Mouse (Mus musculus) stomach, embryonic 14.5 days (tissue): Measurements from ENCODE around the gene Foxi1. TPM values are rescaled to one million over a fixed set of nuclear protein-coding genes. Genes with fewer than 3 reads are reported as not detected.

Experiments used
- ATAC-seq: fragments of 200-750 bp; cut with Nextera tagmentation; 2 replicates; pipeline ENCODE4 v1.8.0; 2017; ENCODE audit warnings: low read depth, moderate TSS enrichment; ENCODE audit not compliant: insufficient number of reproducible peaks, insufficient read depth, low FRiP score
- H3K27ac ChIP-seq: fragments of 300-500 bp; sonication (generic); 2 replicates; pipeline ENCODE4 v1.5.1; 2014; ENCODE audit warnings: mild to moderate bottlenecking, low read length, moderate library complexity, mixed read lengths
- H3K27me3 ChIP-seq: fragments of 300-500 bp; sonication (generic); 2 replicates; pipeline ENCODE4 v1.6.1; 2014; ENCODE audit warnings: low read length, control low read depth, mixed read lengths; ENCODE audit not compliant: control insufficient read depth, insufficient read depth
- H3K36me3 ChIP-seq: fragments of 300-500 bp; sonication (generic); 2 replicates; pipeline ENCODE4 v1.6.1; 2014; ENCODE audit warnings: mild to moderate bottlenecking, control low read depth, low read length, moderate library complexity, mixed read lengths; ENCODE audit not compliant: control insufficient read depth, insufficient read depth
- H3K4me1 ChIP-seq: fragments of 300-500 bp; sonication (generic); 2 replicates; pipeline ENCODE4 v1.6.1; 2014; ENCODE audit warnings: low read length, control low read depth, mixed read lengths; ENCODE audit not compliant: control insufficient read depth, insufficient read depth
- H3K4me2 ChIP-seq: fragments of 300-500 bp; sonication (generic); replicated peaks from 2 replicates; pipeline ENCODE4 v1.6.1; 2014; ENCODE audit warnings: low read depth, low read length, control low read depth
- H3K4me3 ChIP-seq: fragments of 300-500 bp; sonication (generic); 2 replicates; pipeline ENCODE4 v1.5.1; 2014; ENCODE audit warnings: low read depth, low read length, control low read depth
- H3K9ac ChIP-seq: fragments of 300-500 bp; sonication (generic); replicated peaks from 2 replicates; pipeline ENCODE4 v1.6.1; 2014; ENCODE audit warnings: low read depth, mild to moderate bottlenecking, control low read depth, low read length, moderate library complexity, mixed read lengths
- H3K9me3 ChIP-seq: fragments of 300-500 bp; sonication (generic); 2 replicates; pipeline ENCODE4 v1.6.1; 2016; ENCODE audit warnings: low read depth, low read length, control low read depth; ENCODE audit not compliant: control insufficient read depth
- WGBS: fragments of 180-500 bp; shearing (Covaris S2); extraction: QIAGEN DNeasy Blood & Tissue Kit; methylation state at CpG from one replicate; pipeline ENCODE4 v1.1.7; 2014; 5-methylcytosine and 5-hydroxymethylcytosine counted together
- polyA plus RNA-seq: library from polyadenylated mRNA; unstranded; fragments of >200 nt; fragmentation: Nextera tagmentation; extraction: Ambion mirVana; gene quantifications from 2 replicates; pipeline ENCODE4 v1.2.1, GENCODE M21; 2014

Gene Foxi1
- not detected in 2 replicates for polyA plus RNA-seq

DNA sequence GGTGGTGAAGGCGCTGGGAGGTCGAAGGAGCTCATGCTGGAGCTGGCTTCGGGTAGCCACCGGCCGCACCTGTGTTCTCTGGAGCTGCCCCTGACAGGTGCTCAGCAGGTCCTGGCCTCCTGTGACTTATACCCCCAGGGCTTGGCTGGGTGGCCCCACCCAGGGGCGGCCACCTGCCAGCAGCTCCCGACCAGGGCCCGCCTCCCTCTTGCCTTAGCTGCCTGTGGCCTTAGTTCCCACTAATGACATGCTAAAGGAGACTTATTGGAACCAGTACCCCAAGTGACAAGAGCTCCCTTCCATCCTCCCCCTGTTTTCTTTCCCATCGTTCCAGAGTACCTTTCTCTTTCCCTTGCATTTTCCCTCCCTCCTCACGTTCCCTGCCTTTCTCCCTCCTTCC, at the start of gene Foxi1:
TSS of gene Foxi1 (minus strand) at position 101 of the 400 bp plus-strand sequence.
- H3K9me3 ChIP-seq = no peaks in the 10 kb centered on the region
- no peaks in the 10 kb centered on the region for H3K4me1 ChIP-seq
- no peak within 1 kb of the TSS for H3K4me3 ChIP-seq
- 79% methylated on average over 10 of the region's 10 CpGs for WGBS
- no peak within 1 kb of the TSS for H3K9ac ChIP-seq
- no peak within 1 kb of the TSS for H3K27ac ChIP-seq
- H3K27me3 ChIP-seq = no peaks in the 10 kb centered on the region
- no peak for ATAC-seq
- no peaks in the 10 kb centered on the region for H3K36me3 ChIP-seq
- H3K4me2 ChIP-seq = no peak within 1 kb of the TSS

DNA sequence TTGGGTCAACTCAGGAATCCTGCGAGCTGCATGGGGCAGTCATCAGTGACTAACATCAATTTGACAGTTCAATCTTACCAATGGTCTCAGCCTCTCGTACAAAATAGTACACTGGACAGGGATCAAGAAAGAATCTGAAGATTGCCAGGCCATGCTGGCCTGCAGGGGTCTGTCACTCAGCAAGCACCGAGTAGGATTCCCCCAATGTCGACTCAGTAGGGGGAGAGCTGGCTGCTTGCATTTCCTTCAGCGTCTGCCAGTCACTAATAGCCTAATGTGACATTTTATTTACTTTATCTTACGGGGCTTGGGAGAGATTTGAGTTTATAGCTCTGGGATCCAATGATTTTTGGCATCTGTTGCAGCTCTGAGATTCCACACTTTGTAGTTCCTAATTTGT, 35.1 kb upstream of the Foxi1 start:
- ATAC-seq = no peak

DNA sequence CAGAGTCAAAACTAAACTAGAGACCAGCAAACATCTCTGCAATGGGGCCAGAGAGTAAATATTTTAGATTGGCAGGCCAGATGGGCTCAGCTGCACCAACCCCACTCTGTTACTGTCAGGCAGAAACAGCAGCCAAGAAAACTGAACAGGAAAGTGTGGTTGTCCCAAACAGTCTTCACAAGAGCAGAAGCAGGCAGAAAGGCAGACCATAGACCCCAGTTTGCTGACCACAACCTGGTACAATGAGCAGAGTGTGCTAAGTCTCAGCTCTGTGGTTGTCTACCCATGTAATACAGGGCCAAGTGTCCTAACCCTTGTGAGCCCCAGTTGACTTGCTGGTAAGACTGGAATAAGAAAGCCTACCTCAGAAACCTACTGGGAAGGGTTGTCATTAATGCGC, 32.4 kb upstream of the Foxi1 start:
- WGBS = 100% methylated on average over 1 of the region's 1 CpGs
- H3K9me3 ChIP-seq = peaks cover 4% of the 10 kb centered on the region; the same call in 1 of the 2 replicates
- H3K4me2 ChIP-seq = no peak overlapping the region
- no peak overlapping the region for H3K27ac ChIP-seq
- no peaks in the 10 kb centered on the region for H3K4me1 ChIP-seq
- no peaks in the 10 kb centered on the region for H3K27me3 ChIP-seq
- H3K4me3 ChIP-seq = no peak overlapping the region
- no peak overlapping the region for H3K9ac ChIP-seq
- ATAC-seq = no peak
- no peaks in the 10 kb centered on the region for H3K36me3 ChIP-seq

More for the DNA sequence above, 35.1 kb upstream of the Foxi1 start:
- Histone ChIP-seq H3K4me3 (no peak overlapping the region), H3K9me3 (peaks cover 4% of the 10 kb centered on the region; the same call in 1 of the 2 replicates), H3K36me3 (no peaks in the 10 kb centered on the region), H3K27ac (no peak overlapping the region), H3K4me1 (no peaks in the 10 kb centered on the region), H3K4me2 (no peak overlapping the region), H3K27me3 (no peaks in the 10 kb centered on the region), H3K9ac (no peak overlapping the region)
- 20% methylated on average over 6 of the region's 6 CpGs for WGBS

DNA sequence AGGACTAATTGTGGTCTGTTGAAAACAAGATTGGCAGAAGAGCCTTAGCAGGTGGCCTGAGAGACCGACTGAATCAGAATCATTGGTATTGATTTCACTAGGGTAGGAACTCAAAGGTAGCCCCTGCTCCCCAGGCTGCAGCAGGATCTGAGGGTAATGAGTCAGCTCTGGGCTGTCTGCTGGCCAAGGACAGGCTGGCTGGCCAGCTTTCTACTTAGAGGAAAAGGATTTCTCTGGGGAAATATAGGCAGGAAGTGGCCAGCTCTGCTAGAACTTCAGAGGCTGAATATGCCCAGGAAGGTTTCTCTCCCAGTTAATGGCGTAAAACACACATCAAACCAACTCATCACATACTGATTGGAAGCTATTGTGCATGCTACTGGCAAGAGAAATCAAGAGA, 31.8 kb upstream of the Foxi1 start:
- Histone ChIP-seq H3K4me2 (no peak overlapping the region), H3K36me3 (no peaks in the 10 kb centered on the region), H3K4me1 (no peaks in the 10 kb centered on the region), H3K9ac (no peak overlapping the region), H3K27me3 (no peaks in the 10 kb centered on the region), H3K9me3 (peaks cover 4% of the 10 kb centered on the region; the same call in 1 of the 2 replicates), H3K27ac (no peak overlapping the region), H3K4me3 (no peak overlapping the region)
- ATAC-seq = no peak
- WGBS = 82% methylated on average over 2 of the region's 2 CpGs

DNA sequence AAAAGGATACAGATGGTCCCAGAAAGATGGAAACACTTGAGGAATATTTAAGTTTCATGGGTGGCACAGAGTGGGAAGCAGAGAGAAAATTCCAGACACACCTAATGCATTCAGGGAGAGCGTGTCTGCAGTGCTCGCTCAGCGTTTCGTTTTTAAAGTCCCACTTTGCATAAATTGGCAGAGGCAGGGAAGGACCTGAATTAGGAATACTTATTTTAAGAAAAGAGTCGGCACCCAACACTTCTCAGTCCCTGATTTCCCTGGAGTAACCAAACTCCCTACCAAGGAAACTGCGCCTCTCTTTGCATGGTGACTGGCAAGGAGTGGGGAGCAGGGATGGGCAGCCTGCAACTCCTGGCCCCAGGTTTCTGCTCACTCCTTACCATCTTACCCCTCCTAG, 29.0 kb upstream of the Foxi1 start:
- no peak overlapping the region for H3K4me2 ChIP-seq
- 82% methylated on average over 6 of the region's 6 CpGs for WGBS
- H3K36me3 ChIP-seq = no peaks in the 10 kb centered on the region
- peaks cover 4% of the 10 kb centered on the region; the same call in 1 of the 2 replicates for H3K9me3 ChIP-seq
- H3K27ac ChIP-seq = no peak overlapping the region
- no peak overlapping the region for H3K9ac ChIP-seq
- no peak for ATAC-seq
- no peaks in the 10 kb centered on the region for H3K4me1 ChIP-seq
- no peaks in the 10 kb centered on the region for H3K27me3 ChIP-seq
- H3K4me3 ChIP-seq = no peak overlapping the region

DNA sequence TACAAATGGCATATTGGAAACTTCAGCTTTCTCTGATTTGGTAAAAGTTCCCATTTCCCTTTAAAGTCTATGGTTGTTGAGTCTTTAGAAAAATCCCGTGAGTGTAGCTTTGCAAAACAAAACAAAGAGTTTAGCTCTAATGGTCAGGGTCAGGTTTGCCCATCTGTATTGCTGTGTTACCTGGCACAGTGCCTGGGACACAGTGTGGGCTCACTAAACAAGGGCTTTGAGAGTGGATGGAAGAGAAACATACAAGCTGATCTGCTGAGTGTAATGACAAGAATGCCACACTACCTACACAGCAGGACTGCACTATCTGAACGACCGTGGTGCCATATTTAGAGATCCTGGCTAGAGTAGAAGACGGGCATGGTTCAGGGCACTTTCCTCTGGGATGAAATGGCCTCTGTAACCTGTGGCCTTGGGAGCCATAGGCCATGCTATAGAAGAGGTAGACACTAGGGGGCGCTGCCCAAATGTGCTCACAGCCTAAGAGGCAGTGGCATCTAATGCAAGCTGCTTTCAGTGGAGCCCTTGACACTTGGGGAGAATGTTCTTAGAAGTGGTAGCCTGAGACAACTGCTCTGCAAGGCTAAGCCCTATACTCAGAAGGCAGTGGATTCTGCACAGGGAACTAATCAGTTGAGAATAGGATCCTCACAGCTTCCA, 28.3 kb upstream of the Foxi1 start:
- H3K27ac ChIP-seq = no peak overlapping the region
- no peak overlapping the region for H3K4me3 ChIP-seq
- H3K9me3 ChIP-seq = peaks cover 4% of the 10 kb centered on the region; the same call in 1 of the 2 replicates
- H3K27me3 ChIP-seq = no peaks in the 10 kb centered on the region
- ATAC-seq = no peak
- H3K9ac ChIP-seq = no peak overlapping the region
- H3K36me3 ChIP-seq = no peaks in the 10 kb centered on the region
- no peak overlapping the region for H3K4me2 ChIP-seq
- no peaks in the 10 kb centered on the region for H3K4me1 ChIP-seq
- WGBS = 48% methylated on average over 5 of the region's 5 CpGs

DNA sequence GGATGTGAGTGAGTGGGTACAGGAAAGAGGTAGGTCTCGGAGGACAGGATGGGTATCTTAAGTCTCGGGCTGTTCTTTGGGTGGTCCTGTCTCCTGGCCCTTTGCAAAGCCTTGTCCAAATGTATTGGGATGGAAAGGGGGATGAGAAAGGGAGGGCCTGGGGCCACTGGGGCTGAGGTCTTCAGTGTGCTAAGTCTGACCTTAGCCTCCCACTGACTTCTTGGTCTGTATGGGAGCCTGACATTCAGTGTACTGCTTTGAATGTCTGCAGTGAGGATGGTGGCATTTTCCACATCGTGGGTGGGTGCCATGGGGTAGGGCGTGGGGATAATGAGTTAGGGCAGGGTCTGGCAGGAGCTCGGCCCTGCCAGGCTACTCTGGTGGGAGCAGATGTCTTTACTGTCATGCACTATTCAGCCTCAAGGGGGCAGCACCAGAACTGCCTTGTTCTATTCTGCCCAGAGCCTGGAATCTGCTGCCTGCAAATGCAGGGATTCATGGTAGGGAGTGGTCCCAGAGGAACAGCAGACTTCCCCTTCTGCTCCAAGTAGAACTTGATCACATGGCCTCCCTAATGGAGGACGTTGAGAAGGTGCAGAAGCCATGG, 21.0 kb upstream of the Foxi1 start:
- peak; percentile 23; the same call in 1 of the 2 replicates for ATAC-seq
- Histone ChIP-seq H3K27me3 (no peaks in the 10 kb centered on the region), H3K9ac (no peak overlapping the region), H3K27ac (no peak overlapping the region), H3K4me1 (no peaks in the 10 kb centered on the region), H3K36me3 (no peaks in the 10 kb centered on the region), H3K9me3 (no peaks in the 10 kb centered on the region), H3K4me3 (no peak overlapping the region), H3K4me2 (no peak overlapping the region)
- 37% methylated on average over 6 of the region's 6 CpGs for WGBS

DNA sequence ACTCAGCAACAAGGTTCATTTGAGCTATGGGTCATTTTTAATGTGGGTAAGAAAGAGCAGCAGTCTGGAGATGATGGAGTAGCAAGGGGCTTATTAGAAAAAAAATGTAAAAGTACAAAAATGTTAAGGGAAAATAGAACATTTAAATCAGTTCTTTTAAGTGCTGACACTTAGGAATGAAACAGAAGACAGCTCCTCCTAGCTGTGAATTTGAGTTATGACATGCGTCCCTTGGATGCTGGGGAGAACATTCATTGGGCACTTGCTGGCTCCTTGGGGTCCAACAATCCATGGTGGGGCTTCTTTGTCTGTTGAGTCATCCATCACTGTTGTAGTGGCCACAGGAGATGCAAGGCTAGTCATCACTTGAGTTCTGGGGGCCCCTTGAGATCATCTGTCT, 19.3 kb upstream of the Foxi1 start:
- Histone ChIP-seq H3K27me3 (no peaks in the 10 kb centered on the region), H3K36me3 (no peaks in the 10 kb centered on the region), H3K27ac (no peak overlapping the region), H3K4me2 (no peak overlapping the region), H3K9me3 (no peaks in the 10 kb centered on the region), H3K9ac (no peak overlapping the region), H3K4me3 (no peak overlapping the region), H3K4me1 (no peaks in the 10 kb centered on the region)
- no peak for ATAC-seq
- WGBS = 33% methylated on average over 1 of the region's 1 CpGs
